ENCODE assay signal across 12 mouse cellular contexts in the genomic region with DNA sequence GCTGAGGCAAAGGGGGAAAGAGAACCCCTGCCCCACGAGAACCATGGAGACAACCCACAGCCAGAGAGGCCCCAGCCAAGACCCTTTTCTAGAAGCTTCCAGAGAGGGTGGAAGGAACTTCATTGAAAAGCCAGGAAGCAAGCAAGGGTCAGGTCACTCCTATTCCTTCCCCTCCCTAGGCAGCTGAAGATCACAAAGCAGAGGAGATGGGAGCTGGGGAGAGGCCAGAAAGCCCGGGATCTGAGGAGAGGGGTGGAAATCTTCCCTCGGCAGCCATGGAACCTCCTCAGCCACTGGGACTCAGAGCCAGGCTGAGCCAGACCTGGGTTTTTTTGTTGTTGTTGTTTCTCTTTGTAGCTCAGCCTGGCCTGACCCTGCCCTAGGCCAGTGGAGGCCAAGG. TPM values are rescaled to one million over a fixed set of nuclear protein-coding genes. Genes with fewer than 3 reads are reported as not detected.
A peak's percentile ranks its signal among the peaks of the same experiment; 100 is the strongest.
DNase-seq lines count a peak whose midpoint lies in the region; ATAC-seq and TF ChIP-seq lines count a peak whose summit lies in the region.
"Had no signal": no experiment of that assay in that cellular context is flagged by ENCODE, and none has a peak within 500 bp of the region (broad histone marks: within the 10 kb centered on the region; RNA-seq: fewer than 3 reads in every experiment).

No protein-coding gene starts in this region.

- WGBS in kidney, adult 2 months, result 63% methylated on average over 3 of the region's 3 CpGs
- WGBS in midbrain, embryonic 10.5 days, result 42% methylated on average over 3 of the region's 3 CpGs
- 46% methylated on average over 3 of the region's 3 CpGs for WGBS in midbrain, embryonic 16.5 days
- WGBS in heart, embryonic 14.5 days, result 43% methylated on average over 3 of the region's 3 CpGs
- WGBS in stomach, embryonic 14.5 days, result 59% methylated on average over 3 of the region's 3 CpGs

- H3K9me3 ChIP-seq in midbrain, embryonic 10.5 days (replicated peaks), result no peaks in the 10 kb centered on the region
- no peaks in the 10 kb centered on the region for H3K9me3 ChIP-seq in midbrain, embryonic 16.5 days (replicated peaks; ENCODE audit: control insufficient read depth, low read length, poor library complexity, severe bottlenecking)
- no peaks in the 10 kb centered on the region for H3K9me3 ChIP-seq in heart, embryonic 14.5 days (ENCODE audit: control insufficient read depth, low read length)
- H3K9me3 ChIP-seq in stomach, embryonic 14.5 days (ENCODE audit: control insufficient read depth, low read depth, low read length), result no peaks in the 10 kb centered on the region

- no peak for TF ChIP-seq CTCF in kidney, adult 2 months (conservative IDR thresholded peaks at IDR 0.05; ENCODE audit: insufficient read depth, insufficient read length, low read depth, low read length)

- no peak for ATAC-seq in midbrain, embryonic 16.5 days
- no peak for ATAC-seq in heart, embryonic 14.5 days (ENCODE audit: insufficient number of reproducible peaks, insufficient read depth, low FRiP score, low read depth)
- ATAC-seq in stomach, embryonic 14.5 days (ENCODE audit: insufficient number of reproducible peaks, insufficient read depth, low FRiP score, low read depth), result no peak
- ATAC-seq: inflammation-experienced regulatory T-cells, adult 6 months had no signal

- H3K4me1 ChIP-seq in kidney, adult 2 months (ENCODE audit: control insufficient read depth, insufficient read depth, low read length), result peaks cover 6% of the 10 kb centered on the region; the same call in 1 of the 2 replicates
- H3K4me1 ChIP-seq in midbrain, embryonic 10.5 days, result peaks cover 30% of the 10 kb centered on the region
- H3K4me1 ChIP-seq in midbrain, embryonic 16.5 days (ENCODE audit: control insufficient read depth, insufficient read depth, low read length), result no peaks in the 10 kb centered on the region
- peaks cover 37 to 44% of the 10 kb centered on the region in 2 experiments for H3K4me1 ChIP-seq in heart, embryonic 14.5 days (ENCODE audit: control insufficient read depth in 2 of 2, insufficient read depth in 2 of 2, low read length in 2 of 2)
- no peaks in the 10 kb centered on the region for H3K4me1 ChIP-seq in stomach, embryonic 14.5 days (ENCODE audit: control insufficient read depth, insufficient read depth, low read length)

- H3K27ac ChIP-seq in kidney, adult 2 months (ENCODE audit: insufficient read depth, low read depth, low read length), result peak overlapping the region; percentile 58; the same call in 1 of the 2 replicates
- H3K27ac ChIP-seq in midbrain, embryonic 10.5 days (replicated peaks), result peak overlapping the region; percentile 49
- no peak overlapping the region for H3K27ac ChIP-seq in midbrain, embryonic 16.5 days (ENCODE audit: low read length)
- peak overlapping the region; percentile 5 to 72; a peak in 2 of 4 replicates for H3K27ac ChIP-seq in heart, embryonic 14.5 days (replicated peaks in 1 of 2; ENCODE audit: control insufficient read depth in 1 of 2, insufficient read depth in 1 of 2, low read depth in 2 of 2, low read length in 2 of 2)
- H3K27ac ChIP-seq in stomach, embryonic 14.5 days (ENCODE audit: low read length), result peak overlapping the region; percentile 45

- no peak overlapping the region for H3K4me2 ChIP-seq in midbrain, embryonic 16.5 days (ENCODE audit: low read length)
- H3K4me2 ChIP-seq in heart, embryonic 14.5 days (ENCODE audit: low read length), result no peak overlapping the region
- no peak overlapping the region for H3K4me2 ChIP-seq in stomach, embryonic 14.5 days (replicated peaks; ENCODE audit: low read depth, low read length)

- peak; percentile 65 for DNase-seq in kidney, adult 2 months
- DNase-seq in kidney, adult 18-20 months, result no peak
- DNase-seq in midbrain, embryonic 10.5 days (ENCODE audit: low spot score), result no peak
- DNase-seq in adrenal gland, adult 2 months, result no peak
- DNase-seq in layer of hippocampus, postnatal 25 days (ENCODE audit: extremely low spot score in 1 of 2, low spot score in 1 of 2), result no peak
- DNase-seq: cerebellum, adult 11-12 months; lung, adult 18-20 months; thymus, adult 18-20 months had no signal

- TF ChIP-seq POLR2A in kidney, adult 2 months (IDR thresholded peaks at IDR 0.05; ENCODE audit: low read depth, low read length), result no peak

- no peak overlapping the region for H3K4me3 ChIP-seq in kidney, adult 2 months (ENCODE audit: insufficient read depth, low read depth, low read length)
- no peak overlapping the region for H3K4me3 ChIP-seq in midbrain, embryonic 10.5 days
- H3K4me3 ChIP-seq in midbrain, embryonic 16.5 days (ENCODE audit: low read depth, low read length), result no peak overlapping the region
- H3K4me3 ChIP-seq in heart, embryonic 14.5 days (ENCODE audit: control insufficient read depth in 1 of 2, insufficient read depth in 1 of 2, low read depth in 1 of 2, low read length in 2 of 2), result no peak overlapping the region
- H3K4me3 ChIP-seq in stomach, embryonic 14.5 days (ENCODE audit: low read depth, low read length), result no peak overlapping the region

- H3K36me3 ChIP-seq in kidney, adult 2 months (ENCODE audit: control insufficient read depth, insufficient read depth, low read length), result no peaks in the 10 kb centered on the region
- peaks cover 11% of the 10 kb centered on the region; the same call in 1 of the 2 replicates for H3K36me3 ChIP-seq in midbrain, embryonic 10.5 days
- H3K36me3 ChIP-seq in midbrain, embryonic 16.5 days (ENCODE audit: control insufficient read depth, insufficient read depth, low read length), result no peaks in the 10 kb centered on the region
- H3K36me3 ChIP-seq in heart, embryonic 14.5 days (ENCODE audit: control insufficient read depth, insufficient read depth, low read length), result no peaks in the 10 kb centered on the region
- H3K36me3 ChIP-seq in stomach, embryonic 14.5 days (ENCODE audit: control insufficient read depth, insufficient read depth, low read length), result no peaks in the 10 kb centered on the region

- no peaks in the 10 kb centered on the region for H3K27me3 ChIP-seq in kidney, adult 2 months (replicated peaks; ENCODE audit: control insufficient read depth, insufficient read depth, low read length)
- no peaks in the 10 kb centered on the region for H3K27me3 ChIP-seq in midbrain, embryonic 10.5 days (ENCODE audit: low read depth, poor library complexity, severe bottlenecking)
- no peaks in the 10 kb centered on the region for H3K27me3 ChIP-seq in midbrain, embryonic 16.5 days (ENCODE audit: control insufficient read depth, insufficient read depth, low read depth, low read length)
- H3K27me3 ChIP-seq in heart, embryonic 14.5 days (ENCODE audit: control insufficient read depth, insufficient read depth, low read length), result no peaks in the 10 kb centered on the region
- H3K27me3 ChIP-seq in stomach, embryonic 14.5 days (ENCODE audit: control insufficient read depth, insufficient read depth, low read length), result no peaks in the 10 kb centered on the region

- no peak overlapping the region for H3K9ac ChIP-seq in midbrain, embryonic 16.5 days (ENCODE audit: low read depth, low read length)
- H3K9ac ChIP-seq in heart, embryonic 14.5 days (ENCODE audit: low read length), result peak overlapping the region; percentile 54
- H3K9ac ChIP-seq in stomach, embryonic 14.5 days (replicated peaks; ENCODE audit: low read depth, low read length), result no peak overlapping the region

RNA-seq across cellular contexts. Expression of a gene that starts 9.8 kb away (rescaled TPM):
- polyA plus RNA-seq in kidney, adult 2 months (2012; rRNA removed), result 35.5 and 42.8 TPM in 2 replicates
- polyA plus RNA-seq in midbrain, embryonic 10.5 days (2016; fragmentation: Nextera tagmentation; extraction: Ambion mirVana), result 48.1 and 52.3 TPM in 2 replicates
- polyA plus RNA-seq in midbrain, embryonic 16.5 days (2015; fragmentation: Nextera tagmentation; extraction: Ambion mirVana), result 43.8 and 51.6 TPM in 2 replicates
- polyA plus RNA-seq in heart, embryonic 14.5 days (2014; fragmentation: Nextera tagmentation; extraction: Ambion mirVana), result 59.7 and 61.6 TPM in 2 replicates
- 45.0 and 47.1 TPM in 2 replicates for polyA plus RNA-seq in stomach, embryonic 14.5 days (2014; fragmentation: Nextera tagmentation; extraction: Ambion mirVana)
- 1,000 to 10,000 TPM; 2,436 to 2,553 TPM for total RNA-seq in adrenal gland, adult 2 months (2021)
- 2,348 and 2,822 TPM in 2 replicates for polyA plus RNA-seq in adrenal gland, adult 2 months (2012; rRNA removed)
- 10 to 100 TPM; 34.5 to 41.6 TPM for total RNA-seq in layer of hippocampus, postnatal 25 days (2021)

RNA-seq across cellular contexts. Expression of a gene that starts 58.0 kb away (rescaled TPM):
- polyA plus RNA-seq in kidney, adult 2 months (2012; rRNA removed), result 0.33 and 0.58 TPM in 2 replicates
- polyA plus RNA-seq in midbrain, embryonic 10.5 days (2016; fragmentation: Nextera tagmentation; extraction: Ambion mirVana), result 0.56 and 0.57 TPM in 2 replicates
- polyA plus RNA-seq in midbrain, embryonic 16.5 days (2015; fragmentation: Nextera tagmentation; extraction: Ambion mirVana), result 0.30 and 0.51 TPM in 2 replicates
- polyA plus RNA-seq in heart, embryonic 14.5 days (2014; fragmentation: Nextera tagmentation; extraction: Ambion mirVana), result 0.27 and 0.32 TPM in 2 replicates
- 0.20 and 0.35 TPM in 2 replicates for polyA plus RNA-seq in stomach, embryonic 14.5 days (2014; fragmentation: Nextera tagmentation; extraction: Ambion mirVana)
- total RNA-seq in adrenal gland, adult 2 months (2021), result under 1 TPM; 0.23 to 0.24 TPM
- 0.26 and 0.50 TPM in 2 replicates for polyA plus RNA-seq in adrenal gland, adult 2 months (2012; rRNA removed)
- total RNA-seq in layer of hippocampus, postnatal 25 days (2021), result under 1 TPM in 1 of 2 experiments, not detected in 1; 0.37 TPM

RNA-seq across cellular contexts. Expression of a gene that starts 58.9 kb away (rescaled TPM):
- polyA plus RNA-seq in kidney, adult 2 months (2012; rRNA removed), result 1,123 and 1,352 TPM in 2 replicates
- polyA plus RNA-seq in midbrain, embryonic 10.5 days (2016; fragmentation: Nextera tagmentation; extraction: Ambion mirVana), result 957 and 1,129 TPM in 2 replicates
- 1,506 and 1,517 TPM in 2 replicates for polyA plus RNA-seq in midbrain, embryonic 16.5 days (2015; fragmentation: Nextera tagmentation; extraction: Ambion mirVana)
- 859 and 861 TPM in 2 replicates for polyA plus RNA-seq in heart, embryonic 14.5 days (2014; fragmentation: Nextera tagmentation; extraction: Ambion mirVana)
- 1,055 and 1,113 TPM in 2 replicates for polyA plus RNA-seq in stomach, embryonic 14.5 days (2014; fragmentation: Nextera tagmentation; extraction: Ambion mirVana)
- total RNA-seq in adrenal gland, adult 2 months (2021), result 1,000 to 10,000 TPM; 1,333 to 2,925 TPM
- 634 and 889 TPM in 2 replicates for polyA plus RNA-seq in adrenal gland, adult 2 months (2012; rRNA removed)
- total RNA-seq in layer of hippocampus, postnatal 25 days (2021), result 100 to 1,000 TPM; 775 to 848 TPM

Comparison
In these comparisons a context has a peak if more than half of its experiments do, and no peak if none do; other contexts are left out.
1. RNA of a gene that starts 9.8 kb away (polyA plus RNA-seq): 2,348 to 2,822 TPM in adrenal gland, adult 2 months; 59.7 to 61.6 TPM in heart, embryonic 14.5 days, 48.1 to 52.3 TPM in midbrain, embryonic 10.5 days, 43.8 to 51.6 TPM in midbrain, embryonic 16.5 days, 45.0 to 47.1 TPM in stomach, embryonic 14.5 days and 35.5 to 42.8 TPM in kidney, adult 2 months; every median in the first group is over 10 times any median in the second.